In genomic region chr4:133967866-133968149, GRCm38 (mm10) we compare ENCODE assay signal across 8 mouse cellular contexts. TPM values are rescaled to one million over a fixed set of nuclear protein-coding genes. Genes with fewer than 3 reads are reported as not detected.
DNase-seq lines count a peak whose midpoint lies in the region; ATAC-seq lines count a peak whose summit lies in the region.

No protein-coding gene starts in this region.

- H3K9me3 ChIP-seq in megakaryocyte, embryonic 14.5 days, result no peaks in the 10 kb centered on the region

- H3K27me3 ChIP-seq in megakaryocyte, embryonic 14.5 days (replicated peaks), result no peaks in the 10 kb centered on the region

- H3K4me1 ChIP-seq in megakaryocyte, embryonic 14.5 days, result peaks cover 35% of the 10 kb centered on the region

- H3K36me3 ChIP-seq in megakaryocyte, embryonic 14.5 days (replicated peaks; ENCODE audit: low read length), result peaks cover 65% of the 10 kb centered on the region

- peak overlapping the region; percentile 95 for H3K4me3 ChIP-seq in megakaryocyte, embryonic 14.5 days (replicated peaks)

- ATAC-seq in inflammation-experienced regulatory T-cells, adult 6 months, result peak; percentile 72

- peak; percentile 90 to 96 for DNase-seq in adrenal gland, adult (ENCODE audit: inconsistent age in 2 of 2, low spot score in 1 of 2)
- peak; percentile 97 for DNase-seq in embryo, embryonic 10 days (ENCODE audit: low spot score)
- DNase-seq in gastrocnemius, postnatal 10 days, result peak; percentile 90
- DNase-seq in left cerebral cortex, adult 9 months (ENCODE audit: low spot score in 2 of 2), result peak; percentile 82 to 90
- DNase-seq in right cerebral cortex, adult 2 months (ENCODE audit: low spot score in 2 of 2), result peak; percentile 91 to 92
- peak; percentile 92 for DNase-seq in urinary bladder, postnatal 14 days (ENCODE audit: low spot score)

RNA-seq across cellular contexts. Expression of gene Hmgn2, which starts 0.6 kb away (rescaled TPM):
- 100 to 1,000 TPM; 225 to 257 TPM for total RNA-seq in gastrocnemius, postnatal 10 days (2021)
- polyA plus RNA-seq in inflammation-experienced regulatory T-cells, adult 6 months (2017; shearing (Covaris generic)), result 100 to 1,000 TPM; 371 to 949 (median 420) TPM
- polyA plus RNA-seq in megakaryocyte, embryonic 14.5 days (2012; ENCODE audit: insufficient read depth, low replicate concordance), result 89.8 and 993 TPM in 2 replicates

RNA-seq across cellular contexts. Expression of gene Dhdds, which starts 32.9 kb away (rescaled TPM):
- 10 to 100 TPM; 16.7 to 17.5 TPM for total RNA-seq in gastrocnemius, postnatal 10 days (2021)
- 10 to 100 TPM; 16.1 to 22.4 (median 18.6) TPM for polyA plus RNA-seq in inflammation-experienced regulatory T-cells, adult 6 months (2017; shearing (Covaris generic))
- polyA plus RNA-seq in megakaryocyte, embryonic 14.5 days (2012; ENCODE audit: insufficient read depth, low replicate concordance), result 4.5 and 32.2 TPM in 2 replicates

RNA-seq across cellular contexts. Expression of gene Lin28a, which starts 50.8 kb away (rescaled TPM):
- 1 to 10 TPM; 1.7 to 2.8 TPM for total RNA-seq in gastrocnemius, postnatal 10 days (2021)
- under 1 TPM in 1 of 3 experiments, not detected in 2; 0.16 TPM for polyA plus RNA-seq in inflammation-experienced regulatory T-cells, adult 6 months (2017; shearing (Covaris generic))
- polyA plus RNA-seq in megakaryocyte, embryonic 14.5 days (2012; ENCODE audit: insufficient read depth, low replicate concordance), result not detected in 2 replicates

Comparison
In these comparisons a context has a peak if more than half of its experiments do, and no peak if none do; other contexts are left out.
1. Peak in every context shown above with its lines: DNase-seq, ATAC-seq and H3K4me3 ChIP-seq.